Mouse (Mus musculus) lung, adult 2 months (tissue): Measurements from ENCODE around the gene Cacna2d1.

Experiments used
- CTCF ChIP-seq: fragments of 200-500 bp; IDR thresholded peaks from 2 replicates; pipeline ENCODE4 v1.5.1; 2011; ENCODE audit warnings: mild to moderate bottlenecking, low read length, control low read depth; ENCODE audit not compliant: insufficient read depth
- POLR2A ChIP-seq: fragments of 200-500 bp; IDR thresholded peaks from 2 replicates; pipeline ENCODE4 v1.6.1; 2011; ENCODE audit warnings: low read depth, mild to moderate bottlenecking, control low read depth, low read length, borderline replicate concordance; ENCODE audit errors: extremely low read depth

- TF ChIP-seq CTCF (no peak), POLR2A (no peak)
Observed at GRCm38 (mm10) chr5:16024626-16025417, 90.3 kb downstream of the Cacna2d1 start.
